Mouse (Mus musculus) forebrain, embryonic 15.5 days (tissue): Measurements from ENCODE around the gene Chst15. TPM values are rescaled to one million over a fixed set of nuclear protein-coding genes. Genes with fewer than 3 reads are reported as not detected.

ENCODE experiments used
- ATAC-seq: fragments of 200-750 bp; cut with Nextera tagmentation; replicated peaks from 2 replicates; pipeline ENCODE4 v1.8.0; 2017; ENCODE audit warnings: mild to moderate bottlenecking, moderate TSS enrichment, moderate library complexity
- H3K27ac ChIP-seq: fragments of 300-500 bp; sonication (generic); replicated peaks from 2 replicates; pipeline ENCODE4 v1.5.1; 2015; ENCODE audit warnings: mild to moderate bottlenecking, inconsistent platforms
- H3K27me3 ChIP-seq: fragments of 300-500 bp; sonication (generic); 2 replicates; pipeline ENCODE4 v1.6.1; 2015; ENCODE audit warnings: inconsistent platforms
- H3K36me3 ChIP-seq: fragments of 300-500 bp; sonication (generic); 2 replicates; pipeline ENCODE4 v1.6.1; 2015; ENCODE audit warnings: mild to moderate bottlenecking, inconsistent platforms
- H3K4me1 ChIP-seq: fragments of 300-500 bp; sonication (generic); 2 replicates; pipeline ENCODE4 v1.6.1; 2015; ENCODE audit warnings: inconsistent platforms
- H3K4me2 ChIP-seq: fragments of 300-500 bp; sonication (generic); replicated peaks from 2 replicates; pipeline ENCODE4 v1.6.1; 2015; ENCODE audit warnings: mild to moderate bottlenecking, inconsistent platforms
- H3K4me3 ChIP-seq: fragments of 300-500 bp; sonication (generic); 2 replicates; pipeline ENCODE4 v1.5.1; 2015; ENCODE audit warnings: mild to moderate bottlenecking, inconsistent platforms
- H3K9ac ChIP-seq: fragments of 300-500 bp; sonication (generic); replicated peaks from 2 replicates; pipeline ENCODE4 v1.6.1; 2015; ENCODE audit warnings: mild to moderate bottlenecking, inconsistent platforms
- H3K9me3 ChIP-seq: fragments of 300-500 bp; sonication (generic); 2 replicates; pipeline ENCODE4 v1.6.1; 2016; ENCODE audit warnings: inconsistent platforms
- WGBS: fragments of 180-500 bp; shearing (Covaris S2); methylation state at CpG from one replicate; pipeline ENCODE4 v1.1.7; 2015; ENCODE audit warnings: mixed read lengths; 5-methylcytosine and 5-hydroxymethylcytosine counted together
- polyA plus RNA-seq: library from polyadenylated mRNA; unstranded; fragments of >200 nt; fragmentation: Nextera tagmentation; extraction: Ambion mirVana; gene quantifications from 2 replicates; pipeline ENCODE4 v1.2.1, GENCODE M21; 2015

Chst15 gene
- 20.1 and 22.0 TPM in 2 replicates for polyA plus RNA-seq

- peak; percentile 47 for ATAC-seq
- Histone ChIP-seq H3K9ac (peak within 1 kb of the TSS; percentile 73), H3K36me3 (no peaks in the 10 kb centered on the region), H3K9me3 (no peaks in the 10 kb centered on the region), H3K4me3 (peak within 1 kb of the TSS; percentile 68), H3K27ac (peak within 1 kb of the TSS; percentile 82), H3K4me1 (peaks cover 38% of the 10 kb centered on the region), H3K27me3 (no peaks in the 10 kb centered on the region), H3K4me2 (peak within 1 kb of the TSS; percentile 97)
- WGBS = under 1% methylated on average over 34 of the region's 34 CpGs
Observed at GRCm38 (mm10) chr7:132317036-132317541, at the start of gene Chst15. TSS of gene Chst15 (minus strand) at chr7:132317228.

- 88% methylated on average over 5 of the region's 5 CpGs for WGBS
- no peak overlapping the region for H3K9ac ChIP-seq
- H3K36me3 ChIP-seq = no peaks in the 10 kb centered on the region
Observed at GRCm38 (mm10) chr7:132365703-132366384, 48.8 kb upstream of the Chst15 start.

GRCm38 (mm10) chr7:132365111-132365510, 48.1 kb upstream of the Chst15 start:
- no peak overlapping the region for H3K4me2 ChIP-seq
- WGBS = 83% methylated on average over 5 of the region's 5 CpGs
- H3K4me3 ChIP-seq = no peak overlapping the region
- no peaks in the 10 kb centered on the region for H3K36me3 ChIP-seq
- H3K9ac ChIP-seq = no peak overlapping the region
- H3K27me3 ChIP-seq = no peaks in the 10 kb centered on the region
- H3K27ac ChIP-seq = no peak overlapping the region
- no peak for ATAC-seq
- H3K9me3 ChIP-seq = no peaks in the 10 kb centered on the region
- peaks cover 9% of the 10 kb centered on the region; the same call in 1 of the 2 replicates for H3K4me1 ChIP-seq

More at GRCm38 (mm10) chr7:132365703-132366384, 48.8 kb upstream of the Chst15 start:
- Histone ChIP-seq H3K27ac (no peak overlapping the region), H3K4me1 (peaks cover 9% of the 10 kb centered on the region; the same call in 1 of the 2 replicates), H3K9me3 (no peaks in the 10 kb centered on the region), H3K27me3 (no peaks in the 10 kb centered on the region), H3K4me2 (no peak overlapping the region), H3K4me3 (no peak overlapping the region)
- ATAC-seq = no peak

DNA sequence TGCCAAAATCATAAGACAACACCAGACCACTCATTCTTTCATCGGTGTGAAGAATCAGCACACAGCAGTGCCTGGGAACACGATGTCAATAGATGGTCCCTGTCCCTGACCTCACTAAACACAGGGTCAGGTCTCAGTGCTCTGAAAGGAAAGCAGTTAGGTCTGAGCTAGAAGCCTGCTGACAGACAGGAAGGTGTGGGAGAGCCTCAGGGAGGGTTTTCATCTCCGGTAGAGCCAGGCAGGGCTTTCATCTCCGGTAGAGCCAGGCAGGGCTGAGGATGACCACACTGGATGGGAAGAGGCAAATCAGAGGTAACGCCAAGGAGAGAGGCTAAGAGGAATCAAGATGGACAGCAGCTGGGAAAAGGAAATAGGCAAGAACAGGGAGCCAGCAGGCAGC, 47.5 kb upstream of the Chst15 start:
- WGBS = 81% methylated on average over 5 of the region's 5 CpGs
- no peak for ATAC-seq
- H3K27me3 ChIP-seq = no peaks in the 10 kb centered on the region
- H3K4me2 ChIP-seq = no peak overlapping the region
- H3K9ac ChIP-seq = no peak overlapping the region
- H3K27ac ChIP-seq = no peak overlapping the region
- H3K9me3 ChIP-seq = no peaks in the 10 kb centered on the region
- H3K4me3 ChIP-seq = no peak overlapping the region
- H3K4me1 ChIP-seq = peaks cover 5% of the 10 kb centered on the region; the same call in 1 of the 2 replicates
- H3K36me3 ChIP-seq = no peaks in the 10 kb centered on the region

DNA sequence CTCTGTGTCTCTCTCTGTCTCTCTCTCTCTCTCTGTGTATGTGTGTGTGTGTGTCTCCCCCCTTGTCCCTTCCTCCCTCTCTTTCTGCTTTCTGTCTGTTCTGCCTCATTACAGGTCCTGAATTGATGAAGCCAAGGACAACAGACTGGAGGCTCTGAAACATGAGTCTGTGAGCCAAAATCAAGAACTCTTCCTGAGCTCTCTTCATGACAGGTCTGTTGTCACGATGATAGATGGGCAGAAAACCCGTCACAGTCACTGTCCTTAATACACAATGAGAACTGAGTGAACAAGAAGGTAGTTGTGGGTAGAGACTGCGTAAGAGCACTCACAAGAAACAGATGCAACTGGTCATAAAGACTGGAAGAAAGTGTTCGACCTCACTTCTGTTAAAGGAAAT, 43.3 kb upstream of the Chst15 start:
- no peak overlapping the region for H3K4me2 ChIP-seq
- H3K4me3 ChIP-seq = no peak overlapping the region
- H3K9me3 ChIP-seq = no peaks in the 10 kb centered on the region
- H3K36me3 ChIP-seq = no peaks in the 10 kb centered on the region
- H3K4me1 ChIP-seq = no peaks in the 10 kb centered on the region
- ATAC-seq = no peak
- WGBS = 82% methylated on average over 4 of the region's 4 CpGs
- H3K9ac ChIP-seq = no peak overlapping the region
- no peaks in the 10 kb centered on the region for H3K27me3 ChIP-seq
- no peak overlapping the region for H3K27ac ChIP-seq

- no peaks in the 10 kb centered on the region for H3K9me3 ChIP-seq
- no peaks in the 10 kb centered on the region for H3K4me1 ChIP-seq
- no peak overlapping the region for H3K4me3 ChIP-seq
- no peaks in the 10 kb centered on the region for H3K36me3 ChIP-seq
- no peak overlapping the region for H3K27ac ChIP-seq
- 54% methylated on average over 4 of the region's 4 CpGs for WGBS
- no peaks in the 10 kb centered on the region for H3K27me3 ChIP-seq
- H3K4me2 ChIP-seq = no peak overlapping the region
- no peak overlapping the region for H3K9ac ChIP-seq
- no peak for ATAC-seq
Observed at GRCm38 (mm10) chr7:132358709-132359108, 41.7 kb upstream of the Chst15 start.

DNA sequence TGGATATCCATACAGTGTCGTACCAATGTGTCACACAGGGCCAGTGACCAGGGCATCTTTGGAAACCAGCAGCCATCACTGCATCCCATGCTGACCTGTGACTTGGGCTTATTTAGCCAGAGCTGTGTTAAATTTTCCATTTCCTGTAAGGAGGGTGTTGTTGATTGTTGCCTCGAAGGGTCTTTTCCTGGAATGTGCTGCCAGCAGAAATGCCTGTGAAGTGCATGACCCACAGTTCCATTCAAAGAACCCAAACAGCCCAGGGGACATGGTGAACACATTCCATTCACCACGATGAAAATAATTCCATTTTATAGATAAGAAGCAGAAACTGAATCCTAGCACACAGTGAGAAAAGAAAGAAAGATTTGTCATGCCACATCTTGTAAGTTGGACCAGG, 41.2 kb upstream of the Chst15 start:
- ATAC-seq = no peak
- no peak overlapping the region for H3K4me2 ChIP-seq

GRCm38 (mm10) chr7:132357841-132358237, 40.8 kb upstream of the Chst15 start:
- Histone ChIP-seq H3K27ac (no peak overlapping the region), H3K36me3 (no peaks in the 10 kb centered on the region), H3K4me1 (no peaks in the 10 kb centered on the region), H3K4me3 (no peak overlapping the region), H3K9ac (no peak overlapping the region), H3K4me2 (no peak overlapping the region), H3K27me3 (no peaks in the 10 kb centered on the region), H3K9me3 (no peaks in the 10 kb centered on the region)
- WGBS = 89% methylated on average over 3 of the region's 3 CpGs
- ATAC-seq = no peak

More for the DNA sequence above, 41.2 kb upstream of the Chst15 start:
- Histone ChIP-seq H3K36me3 (no peaks in the 10 kb centered on the region), H3K27me3 (no peaks in the 10 kb centered on the region), H3K4me1 (no peaks in the 10 kb centered on the region), H3K27ac (no peak overlapping the region), H3K4me3 (no peak overlapping the region), H3K9me3 (no peaks in the 10 kb centered on the region), H3K9ac (no peak overlapping the region)
- 83% methylated on average over 3 of the region's 3 CpGs for WGBS

GRCm38 (mm10) chr7:132356881-132357840, 40.1 kb upstream of the Chst15 start:
- Histone ChIP-seq H3K27me3 (no peaks in the 10 kb centered on the region), H3K27ac (no peak overlapping the region), H3K4me3 (no peak overlapping the region), H3K4me2 (no peak overlapping the region), H3K9ac (no peak overlapping the region), H3K36me3 (no peaks in the 10 kb centered on the region), H3K9me3 (no peaks in the 10 kb centered on the region), H3K4me1 (no peaks in the 10 kb centered on the region)
- no peak for ATAC-seq
- WGBS = 33% methylated on average over 10 of the region's 10 CpGs

DNA sequence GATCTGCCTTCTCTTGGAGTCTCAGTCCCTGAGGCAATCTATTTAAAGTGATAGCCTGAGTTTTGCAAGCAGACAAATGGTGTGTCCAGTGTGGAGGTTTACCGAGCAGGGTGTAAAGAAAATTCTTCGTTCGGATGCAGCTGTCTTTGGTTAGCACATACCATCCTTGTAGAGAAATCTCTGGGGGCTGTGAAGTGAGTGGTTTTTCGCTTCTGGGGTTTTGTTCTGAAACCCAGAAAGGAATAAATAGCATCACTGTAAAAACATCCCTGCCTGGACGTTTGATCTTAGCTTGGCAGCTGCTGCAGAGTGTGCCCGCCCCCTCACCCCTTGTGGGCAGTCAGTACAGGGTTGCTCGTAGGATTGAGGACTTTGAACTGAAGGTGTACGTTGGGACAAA, 39.2 kb upstream of the Chst15 start:
- Histone ChIP-seq H3K4me3 (no peak overlapping the region), H3K4me1 (no peaks in the 10 kb centered on the region), H3K4me2 (no peak overlapping the region), H3K36me3 (no peaks in the 10 kb centered on the region), H3K9me3 (no peaks in the 10 kb centered on the region), H3K27ac (no peak overlapping the region), H3K9ac (no peak overlapping the region), H3K27me3 (no peaks in the 10 kb centered on the region)
- WGBS = 19% methylated on average over 8 of the region's 8 CpGs
- ATAC-seq = no peak

GRCm38 (mm10) chr7:132355767-132356166, 38.7 kb upstream of the Chst15 start:
- H3K9ac ChIP-seq = no peak overlapping the region
- H3K4me2 ChIP-seq = no peak overlapping the region
- no peaks in the 10 kb centered on the region for H3K36me3 ChIP-seq
- H3K4me3 ChIP-seq = no peak overlapping the region
- no peak for ATAC-seq
- no peaks in the 10 kb centered on the region for H3K4me1 ChIP-seq
- H3K9me3 ChIP-seq = no peaks in the 10 kb centered on the region
- H3K27me3 ChIP-seq = no peaks in the 10 kb centered on the region
- 76% methylated on average over 6 of the region's 6 CpGs for WGBS
- no peak overlapping the region for H3K27ac ChIP-seq

DNA sequence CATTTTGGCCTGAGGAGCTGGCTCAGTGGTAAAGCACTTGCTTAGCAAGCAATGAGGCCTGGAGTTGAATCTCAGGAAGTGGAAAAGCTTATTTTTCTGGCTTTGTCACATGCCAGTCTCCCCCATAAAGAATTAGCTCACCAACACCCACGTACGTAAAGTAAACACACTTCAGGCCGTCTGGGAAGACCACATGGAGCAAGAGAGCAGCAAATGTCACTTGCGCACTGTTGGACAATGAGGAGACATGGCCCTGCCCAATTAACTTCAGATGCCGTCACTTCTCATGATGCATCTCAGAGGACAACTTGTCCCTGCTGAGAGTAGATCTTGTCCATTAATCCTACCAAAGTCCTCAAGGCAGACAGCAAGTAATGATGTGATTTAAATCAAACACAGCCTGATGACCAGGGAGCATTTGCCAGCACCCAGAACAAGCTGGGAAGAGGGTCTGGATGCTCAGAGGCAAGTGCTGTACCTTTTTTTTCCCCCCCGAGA, 32.1 kb upstream of the Chst15 start:
- H3K27me3 ChIP-seq = no peaks in the 10 kb centered on the region
- H3K9me3 ChIP-seq = no peaks in the 10 kb centered on the region
- no peak overlapping the region for H3K9ac ChIP-seq
- H3K27ac ChIP-seq = no peak overlapping the region
- no peaks in the 10 kb centered on the region for H3K36me3 ChIP-seq
- 71% methylated on average over 6 of the region's 6 CpGs for WGBS
- no peak overlapping the region for H3K4me3 ChIP-seq
- ATAC-seq = no peak
- H3K4me2 ChIP-seq = no peak overlapping the region
- no peaks in the 10 kb centered on the region for H3K4me1 ChIP-seq
